Mouse (Mus musculus): ENCODE measurements around the gene Slc9a6. TPM values are rescaled to one million over a fixed set of nuclear protein-coding genes. Genes with fewer than 3 reads are reported as not detected.

Slc9a6 gene
- polyA plus RNA-seq, 1 experiment from 2014 or later: 10.2 TPM

DNA sequence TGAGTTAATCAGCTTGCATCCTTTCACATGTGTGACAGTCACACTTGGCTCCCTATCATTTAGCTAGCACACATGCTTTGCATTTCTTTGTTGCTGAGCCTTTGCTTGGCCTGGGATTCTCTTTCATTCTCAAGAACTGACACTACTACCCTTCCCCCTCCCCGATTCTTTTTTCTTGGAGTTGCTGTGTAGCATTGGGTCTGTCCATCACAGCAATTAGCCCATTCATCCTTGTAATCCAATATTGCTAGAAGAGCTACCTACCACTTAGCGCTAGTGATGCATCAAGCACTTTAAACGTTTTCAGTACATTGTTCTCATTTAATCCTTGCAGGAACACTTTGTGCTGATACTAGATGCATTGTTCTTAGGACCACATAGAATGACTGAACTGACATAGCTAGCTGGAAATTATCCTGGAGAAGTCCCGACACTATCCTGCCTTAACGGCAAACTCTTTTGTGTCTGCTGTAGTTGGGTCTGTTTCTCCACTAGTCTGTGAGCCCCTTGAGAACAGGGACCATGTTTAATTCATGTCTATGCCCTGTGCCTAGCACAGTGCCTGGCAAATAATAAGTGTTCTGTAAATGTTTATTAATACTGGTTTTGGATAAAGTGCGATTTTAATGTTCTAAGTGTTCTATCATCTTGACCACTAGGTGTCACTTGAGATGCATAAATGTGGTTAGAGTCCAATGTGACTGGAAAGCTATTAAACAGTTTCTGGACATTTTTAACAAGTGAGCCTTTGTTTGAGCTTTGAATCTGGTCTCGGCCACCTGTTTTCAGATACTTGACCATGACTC lies 40.2 kb downstream of the Slc9a6 start:
- WGBS: 49% methylated on average over 7 of the region's 7 CpGs
- no peak overlapping the region for H3K27ac ChIP-seq
- DNase-seq (ENCODE audit: extremely low spot score, low spot score): no peak
- H3K4me3 ChIP-seq: no peak overlapping the region
- H3K9me3 ChIP-seq: no peaks in the 10 kb centered on the region
- no peaks in the 10 kb centered on the region for H3K36me3 ChIP-seq (replicated peaks)
- H3K27me3 ChIP-seq (ENCODE audit: poor library complexity, severe bottlenecking): no peaks in the 10 kb centered on the region
- H3K4me1 ChIP-seq: no peaks in the 10 kb centered on the region

DNA sequence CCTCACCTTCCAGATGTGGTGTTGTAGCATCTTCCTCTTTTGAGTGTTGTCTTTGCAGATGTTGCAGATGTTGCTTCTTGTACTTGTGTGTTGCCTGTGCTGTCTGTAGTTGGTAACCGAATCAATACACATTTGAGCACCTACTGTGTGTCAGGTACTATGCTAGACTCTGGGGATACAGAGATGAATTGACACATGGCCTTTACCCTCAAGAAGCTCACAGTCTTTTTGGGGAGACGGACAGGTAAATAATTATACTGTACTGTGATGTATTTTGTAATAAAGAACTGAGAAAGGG lies 40.7 kb downstream of the Slc9a6 start:
- Histone ChIP-seq H3K4me1 (no peaks in the 10 kb centered on the region), H3K36me3 (replicated peaks) (no peaks in the 10 kb centered on the region), H3K27me3 (ENCODE audit: poor library complexity, severe bottlenecking) (no peaks in the 10 kb centered on the region), H3K27ac (no peak overlapping the region), H3K9me3 (no peaks in the 10 kb centered on the region), H3K4me3 (no peak overlapping the region)
- WGBS: 91% methylated on average over 2 of the region's 2 CpGs
- DNase-seq (ENCODE audit: extremely low spot score, low spot score): no peak

- 73% methylated on average over 6 of the region's 6 CpGs for WGBS
- DNase-seq (ENCODE audit: extremely low spot score, low spot score): no peak
- no peaks in the 10 kb centered on the region for H3K36me3 ChIP-seq (replicated peaks)
Measured at GRCm38 (mm10) chrX:56650885-56651284, 41.3 kb downstream of the Slc9a6 start.

GRCm38 (mm10) chrX:56651738-56652137 lies 42.2 kb downstream of the Slc9a6 start:
- DNase-seq (ENCODE audit: extremely low spot score, low spot score): no peak
- no peaks in the 10 kb centered on the region for H3K36me3 ChIP-seq (replicated peaks)
- H3K9me3 ChIP-seq: no peaks in the 10 kb centered on the region
- H3K4me3 ChIP-seq: no peak overlapping the region
- no peaks in the 10 kb centered on the region for H3K4me1 ChIP-seq
- no peak overlapping the region for H3K27ac ChIP-seq
- H3K27me3 ChIP-seq (ENCODE audit: poor library complexity, severe bottlenecking): no peaks in the 10 kb centered on the region
- 75% methylated on average over 7 of the region's 7 CpGs for WGBS

More at GRCm38 (mm10) chrX:56650885-56651284, 41.3 kb downstream of the Slc9a6 start:
- H3K27me3 ChIP-seq (ENCODE audit: poor library complexity, severe bottlenecking): no peaks in the 10 kb centered on the region
- no peaks in the 10 kb centered on the region for H3K9me3 ChIP-seq
- H3K4me1 ChIP-seq: no peaks in the 10 kb centered on the region
- no peak overlapping the region for H3K4me3 ChIP-seq
- H3K27ac ChIP-seq: no peak overlapping the region

GRCm38 (mm10) chrX:56655686-56656085 lies 46.1 kb downstream of the Slc9a6 start:
- peaks cover 10% of the 10 kb centered on the region for H3K4me1 ChIP-seq
- H3K36me3 ChIP-seq (replicated peaks): no peaks in the 10 kb centered on the region
- WGBS: 85% methylated on average over 2 of the region's 2 CpGs
- H3K4me3 ChIP-seq: no peak overlapping the region
- H3K27me3 ChIP-seq (ENCODE audit: poor library complexity, severe bottlenecking): peaks cover 3% of the 10 kb centered on the region; the same call in 1 of the 2 replicates
- no peaks in the 10 kb centered on the region for H3K9me3 ChIP-seq
- H3K27ac ChIP-seq: no peak overlapping the region
- no peak for DNase-seq (ENCODE audit: extremely low spot score, low spot score)

GRCm38 (mm10) chrX:56659286-56659685 lies 49.7 kb downstream of the Slc9a6 start:
- Histone ChIP-seq H3K36me3 (replicated peaks) (no peaks in the 10 kb centered on the region), H3K4me3 (no peak overlapping the region), H3K9me3 (no peaks in the 10 kb centered on the region), H3K27me3 (ENCODE audit: poor library complexity, severe bottlenecking) (peaks cover 4% of the 10 kb centered on the region; the same call in 1 of the 2 replicates), H3K27ac (no peak overlapping the region), H3K4me1 (peaks cover 24% of the 10 kb centered on the region)
- WGBS: 36% methylated on average over 2 of the region's 2 CpGs
- no peak for DNase-seq (ENCODE audit: extremely low spot score, low spot score)

- H3K27ac ChIP-seq: no peak overlapping the region
- H3K4me1 ChIP-seq: peaks cover 24% of the 10 kb centered on the region
- H3K36me3 ChIP-seq (replicated peaks): no peaks in the 10 kb centered on the region
- no peak overlapping the region for H3K4me3 ChIP-seq
- H3K9me3 ChIP-seq: no peaks in the 10 kb centered on the region
- WGBS: 89% methylated on average over 12 of the region's 12 CpGs
- no peak for DNase-seq (ENCODE audit: extremely low spot score, low spot score)
- peaks cover 4% of the 10 kb centered on the region; the same call in 1 of the 2 replicates for H3K27me3 ChIP-seq (ENCODE audit: poor library complexity, severe bottlenecking)
Measured at GRCm38 (mm10) chrX:56661143-56661542, 51.6 kb downstream of the Slc9a6 start.

GRCm38 (mm10) chrX:56662316-56662715 lies 52.8 kb downstream of the Slc9a6 start:
- Histone ChIP-seq H3K4me3 (no peak overlapping the region), H3K36me3 (replicated peaks) (no peaks in the 10 kb centered on the region), H3K4me1 (peaks cover 29% of the 10 kb centered on the region), H3K27ac (no peak overlapping the region), H3K9me3 (no peaks in the 10 kb centered on the region), H3K27me3 (ENCODE audit: poor library complexity, severe bottlenecking) (peaks cover 4% of the 10 kb centered on the region; the same call in 1 of the 2 replicates)
- DNase-seq (ENCODE audit: extremely low spot score, low spot score): no peak
- WGBS: 79% methylated on average over 6 of the region's 6 CpGs

DNA sequence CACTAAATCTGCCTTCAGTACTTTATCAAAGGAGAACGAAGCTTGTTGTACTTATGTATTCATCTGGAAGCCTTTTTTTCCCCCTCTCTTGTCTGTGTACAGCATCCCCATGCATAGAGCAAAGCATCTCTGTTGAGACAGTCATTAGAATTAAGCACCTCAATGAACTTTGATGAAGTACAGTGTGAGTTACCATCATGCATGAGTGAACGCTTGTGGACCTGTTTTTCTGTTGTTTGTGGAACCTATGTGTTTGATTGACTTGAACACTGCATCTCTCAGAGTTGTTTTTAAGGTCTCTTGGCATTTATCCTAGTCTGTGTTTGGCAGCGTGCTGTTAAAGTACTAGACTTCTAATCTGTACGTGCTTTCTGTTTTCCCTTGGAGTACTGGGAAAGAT lies 53.8 kb downstream of the Slc9a6 start:
- DNase-seq (ENCODE audit: extremely low spot score, low spot score): no peak
- Histone ChIP-seq H3K4me3 (no peak overlapping the region), H3K36me3 (replicated peaks) (no peaks in the 10 kb centered on the region), H3K27me3 (ENCODE audit: poor library complexity, severe bottlenecking) (peaks cover 4% of the 10 kb centered on the region; the same call in 1 of the 2 replicates), H3K4me1 (peaks cover 29% of the 10 kb centered on the region), H3K9me3 (no peaks in the 10 kb centered on the region), H3K27ac (no peak overlapping the region)
- WGBS: 80% methylated on average over 4 of the region's 4 CpGs

- 84% methylated on average over 8 of the region's 8 CpGs for WGBS
- DNase-seq (ENCODE audit: extremely low spot score, low spot score): no peak
- Histone ChIP-seq H3K36me3 (replicated peaks) (no peaks in the 10 kb centered on the region), H3K4me1 (peaks cover 22% of the 10 kb centered on the region), H3K9me3 (no peaks in the 10 kb centered on the region), H3K27ac (no peak overlapping the region), H3K27me3 (ENCODE audit: poor library complexity, severe bottlenecking) (peaks cover 3% of the 10 kb centered on the region; the same call in 1 of the 2 replicates), H3K4me3 (no peak overlapping the region)
Measured at GRCm38 (mm10) chrX:56665226-56665973, 55.8 kb downstream of the Slc9a6 start.

DNA sequence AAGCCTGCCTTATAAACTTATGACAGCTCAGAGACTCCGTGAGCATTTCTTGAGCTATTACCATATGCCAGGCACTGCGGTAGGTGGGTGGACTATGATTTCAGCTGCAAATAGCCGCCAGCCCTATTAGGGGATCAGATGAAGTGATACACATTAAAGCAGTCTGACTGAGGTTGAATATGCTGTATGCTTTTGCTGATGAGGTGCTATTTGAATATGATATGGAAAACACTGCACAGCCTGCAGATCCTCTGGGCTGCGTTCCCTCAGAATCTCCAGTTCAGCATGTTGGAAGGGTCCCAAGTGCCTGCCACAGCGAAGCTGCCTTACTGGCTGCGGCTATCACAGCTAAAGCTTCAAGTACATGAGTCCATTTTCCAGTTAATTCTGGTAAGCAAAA lies 57.7 kb downstream of the Slc9a6 start:
- Histone ChIP-seq H3K9me3 (no peaks in the 10 kb centered on the region), H3K4me1 (peaks cover 9% of the 10 kb centered on the region), H3K27me3 (ENCODE audit: poor library complexity, severe bottlenecking) (no peaks in the 10 kb centered on the region), H3K36me3 (replicated peaks) (no peaks in the 10 kb centered on the region), H3K4me3 (no peak overlapping the region), H3K27ac (no peak overlapping the region)
- WGBS: 88% methylated on average over 6 of the region's 6 CpGs
- no peak for DNase-seq (ENCODE audit: extremely low spot score, low spot score)

DNA sequence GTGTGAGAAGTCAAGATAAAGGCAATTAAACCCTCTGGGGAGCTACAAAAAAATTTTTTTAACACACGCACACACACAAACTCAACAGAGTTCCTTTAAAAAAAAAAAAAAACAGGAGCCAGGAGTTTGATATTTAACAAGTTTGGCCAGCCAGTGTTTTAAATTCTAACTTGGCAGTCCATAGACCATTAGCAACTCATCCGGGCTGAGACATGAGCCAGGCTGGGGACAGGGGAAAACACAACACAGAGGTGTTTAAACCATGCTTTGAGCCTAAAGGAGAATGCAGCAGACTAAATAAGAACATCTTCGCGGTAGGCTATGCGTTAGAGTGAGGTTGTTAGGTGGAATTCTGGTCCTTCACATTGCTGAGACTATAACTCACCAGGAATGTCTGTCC lies 58.5 kb downstream of the Slc9a6 start:
- Histone ChIP-seq H3K4me1 (peaks cover 9% of the 10 kb centered on the region), H3K36me3 (replicated peaks) (no peaks in the 10 kb centered on the region), H3K9me3 (no peaks in the 10 kb centered on the region), H3K27ac (no peak overlapping the region), H3K27me3 (ENCODE audit: poor library complexity, severe bottlenecking) (no peaks in the 10 kb centered on the region), H3K4me3 (no peak overlapping the region)
- 95% methylated on average over 5 of the region's 5 CpGs for WGBS
- DNase-seq (ENCODE audit: extremely low spot score, low spot score): no peak

DNA sequence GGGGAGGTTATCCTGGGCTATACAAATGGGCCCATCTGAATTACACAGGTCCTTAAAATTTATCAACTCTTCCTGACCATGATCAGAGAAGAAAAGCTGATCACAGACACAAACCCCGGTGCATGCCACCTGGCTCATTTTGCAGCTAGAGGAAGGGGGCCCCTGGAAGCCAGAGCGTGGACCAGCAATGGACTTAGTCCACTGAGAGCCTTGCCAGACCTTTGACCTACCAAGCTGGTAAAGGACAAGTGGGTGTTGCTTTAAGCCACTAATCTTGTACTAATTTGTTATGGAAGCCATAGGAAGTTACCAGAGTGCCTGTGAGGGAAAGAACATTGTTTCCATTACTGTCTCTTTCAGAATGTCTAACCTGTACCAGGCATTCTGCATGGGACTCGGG lies 58.9 kb downstream of the Slc9a6 start:
- no peak overlapping the region for H3K27ac ChIP-seq
- H3K27me3 ChIP-seq (ENCODE audit: poor library complexity, severe bottlenecking): no peaks in the 10 kb centered on the region
- H3K4me3 ChIP-seq: no peak overlapping the region
- H3K36me3 ChIP-seq (replicated peaks): no peaks in the 10 kb centered on the region
- WGBS: 86% methylated on average over 3 of the region's 3 CpGs
- H3K9me3 ChIP-seq: no peaks in the 10 kb centered on the region
- peaks cover 6% of the 10 kb centered on the region for H3K4me1 ChIP-seq
- no peak for DNase-seq (ENCODE audit: extremely low spot score, low spot score)

Measured in forebrain, embryonic 10.5 days (tissue).